Mouse (Mus musculus): Measurements from ENCODE around the gene Icam4. TPM values are rescaled to one million over a fixed set of nuclear protein-coding genes. Genes with fewer than 3 reads are reported as not detected.

Gene Icam4
- 0.32 TPM for polyA plus RNA-seq (2014; fragmentation: Illumina TruSeq; extraction: RNeasy Lipid Tissue Mini Kit (QIAGEN cat#74804); ENCODE audit: low read depth, low replicate concordance)

DNA sequence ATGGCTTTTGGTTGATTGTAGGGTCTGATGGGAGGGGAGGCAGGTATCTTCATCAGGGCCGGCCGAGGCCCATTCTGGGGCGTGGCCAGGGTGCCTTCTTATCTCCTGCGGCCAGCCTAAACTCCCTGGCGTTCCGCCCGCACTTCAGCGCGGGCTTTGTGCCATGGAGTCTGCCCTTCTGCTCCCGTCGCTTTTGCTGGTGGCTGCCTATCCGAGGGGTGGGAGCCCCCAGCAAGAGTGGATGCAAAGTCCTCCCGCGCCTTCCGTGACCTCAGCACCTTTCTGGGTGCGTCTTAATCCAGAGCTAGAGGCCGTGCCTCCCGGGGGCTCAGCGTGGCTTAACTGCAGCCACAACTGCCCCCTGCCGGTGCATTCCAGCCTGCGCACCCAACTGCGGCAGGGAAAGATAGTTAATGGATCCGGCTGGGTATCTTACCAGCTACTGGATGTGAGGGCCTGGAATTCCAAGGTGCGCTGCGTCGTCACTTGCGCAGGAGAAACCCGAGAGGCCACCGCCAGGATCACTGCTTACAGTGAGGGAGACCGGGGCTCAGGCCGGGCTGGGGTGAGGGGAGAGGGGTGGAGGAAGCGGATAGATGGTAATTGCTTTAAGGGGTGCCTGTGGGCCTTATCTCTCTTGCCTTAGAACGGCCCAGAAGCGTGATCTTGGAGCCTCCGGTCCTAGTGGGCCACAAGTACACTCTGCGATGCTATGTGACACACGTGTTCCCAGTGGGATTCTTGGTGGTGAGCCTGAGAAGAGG, at the start of gene Icam4:
Icam4 (plus strand) TSS at position 83 of the 764 bp plus-strand sequence.

DNA sequence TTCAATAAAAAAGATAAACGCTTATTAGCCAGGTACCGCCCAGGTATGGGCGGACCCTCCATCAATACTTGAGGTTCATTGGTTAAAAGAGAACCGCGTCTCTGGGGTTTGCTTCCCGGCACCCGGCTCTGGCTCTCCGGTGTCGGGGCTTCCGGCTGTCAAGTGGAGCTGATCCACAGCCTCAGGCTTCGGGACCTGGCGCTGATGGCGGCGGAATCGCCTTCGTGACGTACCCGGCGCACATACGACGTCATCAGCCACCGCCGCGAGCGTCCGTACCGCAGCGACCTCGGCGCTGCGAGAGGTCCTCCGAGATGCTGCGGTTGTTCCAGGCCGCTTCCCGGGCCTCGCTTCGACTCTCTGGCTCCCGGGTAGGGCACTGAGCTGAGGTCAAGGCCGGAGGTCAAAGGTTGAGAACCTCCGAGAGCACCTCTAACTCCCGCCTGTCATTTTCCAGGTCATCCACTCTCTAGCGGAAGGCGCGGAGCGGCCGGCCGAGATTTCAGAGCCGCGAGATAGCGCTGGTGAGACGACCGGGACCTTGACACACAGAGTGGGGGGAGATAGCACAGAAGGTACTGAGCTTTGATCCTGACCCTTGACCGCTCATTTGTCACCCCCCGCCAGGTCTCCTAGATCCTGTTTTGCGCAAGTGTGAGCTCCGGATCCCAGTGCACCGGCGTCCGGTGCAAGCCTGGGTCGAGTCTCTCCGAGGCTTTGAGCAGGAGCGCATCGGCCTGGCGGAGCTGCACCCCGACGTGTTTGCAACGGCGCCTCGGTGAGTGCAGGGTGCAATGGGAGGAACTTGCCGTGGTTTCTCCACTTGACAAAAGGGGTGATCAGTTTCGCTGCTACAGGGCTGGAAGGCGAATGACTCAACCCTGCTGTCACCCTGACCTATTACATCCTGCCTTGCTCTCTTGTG, 26.3 kb upstream of the Icam4 start, which contains the start of gene Mrpl4:
Mrpl4 (plus strand) TSS at position 112 of the 925 bp plus-strand sequence.

DNA sequence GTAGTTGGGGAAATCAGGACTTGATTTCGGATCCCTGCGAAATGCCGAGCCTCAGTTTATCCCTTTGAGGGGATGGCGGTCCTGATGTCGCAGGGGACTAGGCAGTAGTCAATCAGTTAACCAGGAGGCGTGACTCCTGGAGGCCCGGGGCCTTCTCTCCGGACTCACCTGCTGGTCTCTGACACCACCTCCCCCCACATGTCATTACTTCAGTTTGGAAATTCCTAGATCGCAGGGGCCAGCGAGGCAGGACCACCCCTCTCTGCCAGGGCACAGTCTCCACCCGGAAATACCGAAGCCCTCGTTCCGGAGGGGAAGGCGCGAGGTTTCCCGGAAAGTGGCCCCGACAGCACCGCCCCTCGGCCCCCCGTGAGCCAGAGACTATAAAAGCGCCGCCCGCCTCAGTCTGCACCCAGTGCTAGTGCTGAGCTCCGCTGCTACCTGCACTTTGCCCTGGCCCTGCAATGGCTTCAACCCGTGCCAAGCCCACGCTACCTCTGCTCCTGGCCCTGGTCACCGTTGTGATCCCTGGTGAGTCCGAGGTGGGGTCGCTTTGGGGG, 13.5 kb upstream of the Icam4 start, which contains the start of gene Icam1:
Icam1 (plus strand) TSS at position 415 of the 560 bp plus-strand sequence.

GRCm38 (mm10) chr9:21031896-21032351, 2.8 kb downstream of the Icam4 start, which contains the start of gene Icam5:
Icam5 (plus strand) TSS chr9:21032073.

DNA sequence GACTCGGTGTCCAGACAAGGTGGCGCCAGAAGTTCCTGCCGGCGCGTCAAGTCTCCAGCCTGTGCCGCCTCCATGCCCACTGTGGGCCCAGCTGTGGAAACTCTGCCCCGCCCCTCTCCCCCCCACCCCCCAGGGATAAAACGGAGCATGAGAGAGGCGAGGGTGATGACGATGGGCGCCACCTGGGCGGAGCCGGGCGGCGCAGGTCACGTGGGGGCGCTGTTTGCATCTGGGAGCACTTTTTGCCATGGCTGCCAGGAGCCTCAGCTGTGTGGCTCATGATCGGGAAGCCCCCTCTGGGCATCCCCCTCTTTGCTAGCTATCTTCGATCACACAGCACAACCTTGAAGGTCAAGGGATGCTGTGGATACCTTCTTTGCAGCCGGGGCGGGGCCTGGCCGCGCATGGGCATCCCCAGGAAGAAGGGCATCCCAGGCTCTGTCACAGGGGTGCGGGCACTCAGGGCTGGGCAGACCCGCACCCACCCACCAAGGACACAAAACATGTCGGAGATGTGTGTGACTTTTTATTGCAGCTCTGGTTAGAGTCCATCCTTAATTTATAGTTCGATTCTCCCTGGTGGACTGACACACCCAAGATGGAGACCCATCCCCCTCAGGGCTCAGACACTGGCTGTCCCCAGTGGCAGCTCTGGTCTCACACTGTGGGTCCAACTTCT, 38.0 kb downstream of the Icam4 start, which contains the start of gene Zglp1:
Zglp1 (minus strand) TSS at position 88 of the 679 bp plus-strand sequence.

GRCm38 (mm10) chr9:21073044-21073840, 44.1 kb downstream of the Icam4 start, which contains the start of the genes Gm49373 and Fdx1l:
Gm49373 (minus strand) TSS chr9:21073096.
Fdx1l (minus strand) TSS chr9:21073614.

Other genes starting within 250 kb of the Icam4 start
- gene Col5a3, start 214.3 kb upstream of the Icam4 start, polyA plus RNA-seq (2014; fragmentation: Illumina TruSeq; extraction: RNeasy Lipid Tissue Mini Kit (QIAGEN cat#74804); ENCODE audit: low read depth, low replicate concordance) = 72.1 TPM
- not detected for gene Rdh8, start 210.9 kb upstream of the Icam4 start, polyA plus RNA-seq (2014; fragmentation: Illumina TruSeq; extraction: RNeasy Lipid Tissue Mini Kit (QIAGEN cat#74804); ENCODE audit: low read depth, low replicate concordance)
- gene A230050P20Rik, start 160.7 kb upstream of the Icam4 start, polyA plus RNA-seq (2014; fragmentation: Illumina TruSeq; extraction: RNeasy Lipid Tissue Mini Kit (QIAGEN cat#74804); ENCODE audit: low read depth, low replicate concordance) = 49.7 TPM
- 2.5 TPM for gene Angptl6, start 149.6 kb upstream of the Icam4 start, polyA plus RNA-seq (2014; fragmentation: Illumina TruSeq; extraction: RNeasy Lipid Tissue Mini Kit (QIAGEN cat#74804); ENCODE audit: low read depth, low replicate concordance)
- 19.4 TPM for gene Ppan, start 141.2 kb upstream of the Icam4 start, polyA plus RNA-seq (2014; fragmentation: Illumina TruSeq; extraction: RNeasy Lipid Tissue Mini Kit (QIAGEN cat#74804); ENCODE audit: low read depth, low replicate concordance)
- gene Eif3g, start 130.8 kb upstream of the Icam4 start, polyA plus RNA-seq (2014; fragmentation: Illumina TruSeq; extraction: RNeasy Lipid Tissue Mini Kit (QIAGEN cat#74804); ENCODE audit: low read depth, low replicate concordance) = 137 TPM
- gene Dnmt1, start 69.5 kb upstream of the Icam4 start, polyA plus RNA-seq (2014; fragmentation: Illumina TruSeq; extraction: RNeasy Lipid Tissue Mini Kit (QIAGEN cat#74804); ENCODE audit: low read depth, low replicate concordance) = 16.9 TPM
- 2.8 TPM for gene S1pr2, start 52.6 kb upstream of the Icam4 start, polyA plus RNA-seq (2014; fragmentation: Illumina TruSeq; extraction: RNeasy Lipid Tissue Mini Kit (QIAGEN cat#74804); ENCODE audit: low read depth, low replicate concordance)
- 49.4 TPM for gene Mrpl4, start 26.6 kb upstream of the Icam4 start, polyA plus RNA-seq (2014; fragmentation: Illumina TruSeq; extraction: RNeasy Lipid Tissue Mini Kit (QIAGEN cat#74804); ENCODE audit: low read depth, low replicate concordance)
- gene Icam1, start 13.4 kb upstream of the Icam4 start, polyA plus RNA-seq (2014; fragmentation: Illumina TruSeq; extraction: RNeasy Lipid Tissue Mini Kit (QIAGEN cat#74804); ENCODE audit: low read depth, low replicate concordance) = 14.0 TPM
- not detected for gene Icam5, start 2.7 kb downstream of the Icam4 start, polyA plus RNA-seq (2014; fragmentation: Illumina TruSeq; extraction: RNeasy Lipid Tissue Mini Kit (QIAGEN cat#74804); ENCODE audit: low read depth, low replicate concordance)
- not detected for gene Zglp1, start 37.7 kb downstream of the Icam4 start, polyA plus RNA-seq (2014; fragmentation: Illumina TruSeq; extraction: RNeasy Lipid Tissue Mini Kit (QIAGEN cat#74804); ENCODE audit: low read depth, low replicate concordance)
- gene Gm49373, start 43.7 kb downstream of the Icam4 start, polyA plus RNA-seq (2014; fragmentation: Illumina TruSeq; extraction: RNeasy Lipid Tissue Mini Kit (QIAGEN cat#74804); ENCODE audit: low read depth, low replicate concordance) = not detected
- gene Fdx1l, start 44.2 kb downstream of the Icam4 start, polyA plus RNA-seq (2014; fragmentation: Illumina TruSeq; extraction: RNeasy Lipid Tissue Mini Kit (QIAGEN cat#74804); ENCODE audit: low read depth, low replicate concordance) = 38.2 TPM
- gene Gm38431, start 62.6 kb downstream of the Icam4 start, polyA plus RNA-seq (2014; fragmentation: Illumina TruSeq; extraction: RNeasy Lipid Tissue Mini Kit (QIAGEN cat#74804); ENCODE audit: low read depth, low replicate concordance) = 1.4 TPM
- 32.1 TPM for gene Raver1, start 62.6 kb downstream of the Icam4 start, polyA plus RNA-seq (2014; fragmentation: Illumina TruSeq; extraction: RNeasy Lipid Tissue Mini Kit (QIAGEN cat#74804); ENCODE audit: low read depth, low replicate concordance)
- 17.2 TPM for gene Tyk2, start 101.9 kb downstream of the Icam4 start, polyA plus RNA-seq (2014; fragmentation: Illumina TruSeq; extraction: RNeasy Lipid Tissue Mini Kit (QIAGEN cat#74804); ENCODE audit: low read depth, low replicate concordance)
- gene Cdc37, start 120.6 kb downstream of the Icam4 start, polyA plus RNA-seq (2014; fragmentation: Illumina TruSeq; extraction: RNeasy Lipid Tissue Mini Kit (QIAGEN cat#74804); ENCODE audit: low read depth, low replicate concordance) = 120 TPM
- gene Pde4a, start 136.3 kb downstream of the Icam4 start, polyA plus RNA-seq (2014; fragmentation: Illumina TruSeq; extraction: RNeasy Lipid Tissue Mini Kit (QIAGEN cat#74804); ENCODE audit: low read depth, low replicate concordance) = 16.0 TPM
- 33.5 TPM for gene Keap1, start 210.0 kb downstream of the Icam4 start, polyA plus RNA-seq (2014; fragmentation: Illumina TruSeq; extraction: RNeasy Lipid Tissue Mini Kit (QIAGEN cat#74804); ENCODE audit: low read depth, low replicate concordance)
- gene S1pr5, start 219.1 kb downstream of the Icam4 start, polyA plus RNA-seq (2014; fragmentation: Illumina TruSeq; extraction: RNeasy Lipid Tissue Mini Kit (QIAGEN cat#74804); ENCODE audit: low read depth, low replicate concordance) = not detected
- gene Atg4d, start 235.9 kb downstream of the Icam4 start, polyA plus RNA-seq (2014; fragmentation: Illumina TruSeq; extraction: RNeasy Lipid Tissue Mini Kit (QIAGEN cat#74804); ENCODE audit: low read depth, low replicate concordance) = 18.9 TPM